Mouse (Mus musculus) kidney, embryonic 16.5 days (tissue): Measurements from ENCODE around the gene Acadsb. TPM values are rescaled to one million over a fixed set of nuclear protein-coding genes. Genes with fewer than 3 reads are reported as not detected.

Source experiments
- polyA plus RNA-seq: library from polyadenylated mRNA; unstranded; fragments of >200 nt; fragmentation: Nextera tagmentation; extraction: Ambion mirVana; gene quantifications from 2 replicates; pipeline ENCODE4 v1.2.1, GENCODE M21; 2015

Acadsb gene
- polyA plus RNA-seq, 1 experiment from 2014 or later = 110 TPM

Other genes with a start within 250 kb of the Acadsb start
- gene 5430419D17Rik, start 236.2 kb upstream of the Acadsb start, polyA plus RNA-seq = not detected in 2 replicates
- not detected in 2 replicates for gene Cuzd1, start 88.3 kb upstream of the Acadsb start, polyA plus RNA-seq
- not detected in 2 replicates for gene Fam24b, start 81.1 kb upstream of the Acadsb start, polyA plus RNA-seq
- not detected in 2 replicates for gene Fam24a, start 76.7 kb upstream of the Acadsb start, polyA plus RNA-seq
- 20.4 and 22.0 TPM in 2 replicates for gene 2310057M21Rik, start 47.8 kb upstream of the Acadsb start, polyA plus RNA-seq
- gene Pstk, start 39.5 kb upstream of the Acadsb start, polyA plus RNA-seq = 65.1 and 66.1 TPM in 2 replicates
- 13.9 and 15.8 TPM in 2 replicates for gene Ikzf5, start 80 bp upstream of the Acadsb start, polyA plus RNA-seq
- gene Hmx3, start 132.3 kb downstream of the Acadsb start, polyA plus RNA-seq = not detected in 2 replicates
- 0.46 and 0.66 TPM in 2 replicates for gene Hmx2, start 138.2 kb downstream of the Acadsb start, polyA plus RNA-seq
- 234 and 249 TPM in 2 replicates for gene Bub3, start 149.6 kb downstream of the Acadsb start, polyA plus RNA-seq